Mouse (Mus musculus) myocyte (in vitro differentiated cells): ENCODE data around the gene Hmgcs1.

Source experiments
- E2F4 ChIP-seq: IDR thresholded peaks from one replicate; pipeline ENCODE4 v1.6.1; 2011; ENCODE audit warnings: mild to moderate bottlenecking, control low read depth, moderate library complexity; ENCODE audit not compliant: insufficient read depth
- MAX ChIP-seq: IDR thresholded peaks from one replicate; pipeline ENCODE4 v1.6.1; 2011; ENCODE audit warnings: low read depth, mild to moderate bottlenecking, control low read depth
- MYOG ChIP-seq, 3 experiments: IDR thresholded peaks; one replicate each; pipeline ENCODE4 v1.6.1; 2011; ENCODE audit warnings: control low read depth in 2 of 3, low read depth in 2 of 3, mild to moderate bottlenecking in 2 of 3; ENCODE audit not compliant: insufficient read length in 2 of 3, control insufficient read depth in 1 of 3, insufficient read depth in 1 of 3
- POLR2A ChIP-seq: IDR thresholded peaks from one replicate; pipeline ENCODE4 v1.6.1; 2011; ENCODE audit warnings: low read depth, mild to moderate bottlenecking, control low read depth, moderate library complexity; ENCODE audit not compliant: insufficient read length
- POLR2AphosphoS2 ChIP-seq: IDR thresholded peaks from one replicate; pipeline ENCODE4 v1.6.1; 2011; ENCODE audit warnings: low read depth, control low read depth; ENCODE audit not compliant: insufficient read length
- TCF12 ChIP-seq: IDR thresholded peaks from one replicate; pipeline ENCODE4 v1.6.1; 2011; ENCODE audit warnings: mild to moderate bottlenecking, control low read depth; ENCODE audit not compliant: poor library complexity, insufficient read depth, severe bottlenecking
- USF1 ChIP-seq: IDR thresholded peaks from one replicate; pipeline ENCODE4 v1.6.1; 2011; ENCODE audit warnings: low read depth, mild to moderate bottlenecking, control low read depth, moderate library complexity

DNA sequence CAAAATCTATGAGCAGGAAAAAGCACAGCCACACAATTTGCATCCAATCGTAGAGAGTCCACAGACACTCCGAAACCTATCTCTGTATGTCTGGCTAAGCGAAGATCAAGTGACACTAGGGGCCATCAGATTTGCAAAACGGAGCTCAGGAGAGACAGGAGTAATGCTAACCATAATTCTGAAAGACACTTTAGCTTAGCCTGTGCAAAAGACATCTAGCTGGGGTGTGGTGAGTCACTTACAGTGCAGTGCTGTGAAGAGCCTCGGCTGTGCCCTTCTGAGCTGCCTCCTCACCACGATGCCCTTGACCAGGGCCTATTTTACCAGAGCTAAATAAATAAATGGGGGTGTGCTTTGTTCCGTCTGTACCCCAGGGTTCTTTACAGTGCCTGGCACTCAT lies 39.2 kb downstream of the Hmgcs1 start:
- TF ChIP-seq USF1 = no peak
- TF ChIP-seq E2F4 = no peak
- TF ChIP-seq POLR2A = no peak
- TF ChIP-seq MYOG (IDR thresholded peaks at IDR 0.05; ENCODE audit: control insufficient read depth in 1 of 3, insufficient read depth in 1 of 3, insufficient read length in 2 of 3, low read depth in 2 of 3) = no peak
- TF ChIP-seq TCF12 = no peak
- no peak for TF ChIP-seq POLR2AphosphoS2
- TF ChIP-seq MAX = no peak
